Mouse (Mus musculus) cerebellum, adult (tissue): ENCODE measurements around the gene Zcchc18.

Experiments
- ATAC-seq: cut with Nextera tagmentation; 2 replicates; pipeline ENCODE4 v1.9.2; 2017; ENCODE audit warnings: mild to moderate bottlenecking, moderate library complexity, mixed read lengths; ENCODE audit not compliant: insufficient number of reproducible peaks, low FRiP score, low TSS enrichment

Gene Zcchc18

GRCm38 (mm10) chrX:137038502-137038901 lies 45.5 kb downstream of the Zcchc18 start:
- no peak for ATAC-seq
